Mouse (Mus musculus) thymus, adult 2 months (tissue): Measurements from ENCODE around the gene Gdpd2.

ENCODE experiments used
- CTCF ChIP-seq: fragments of 200-500 bp; IDR thresholded peaks from 2 replicates; pipeline ENCODE4 v1.5.1; 2012; ENCODE audit warnings: mild to moderate bottlenecking, control low read depth, low read length, moderate library complexity, borderline replicate concordance; ENCODE audit not compliant: control insufficient read depth, poor library complexity, insufficient read depth; ENCODE audit errors: extremely low read depth
- POLR2A ChIP-seq: fragments of 200-500 bp; IDR thresholded peaks from 2 replicates; pipeline ENCODE4 v1.6.1; 2012; ENCODE audit warnings: mild to moderate bottlenecking, low read length, control low read depth, moderate library complexity; ENCODE audit not compliant: control insufficient read depth, poor library complexity, insufficient read depth; ENCODE audit errors: extremely low read depth

DNA sequence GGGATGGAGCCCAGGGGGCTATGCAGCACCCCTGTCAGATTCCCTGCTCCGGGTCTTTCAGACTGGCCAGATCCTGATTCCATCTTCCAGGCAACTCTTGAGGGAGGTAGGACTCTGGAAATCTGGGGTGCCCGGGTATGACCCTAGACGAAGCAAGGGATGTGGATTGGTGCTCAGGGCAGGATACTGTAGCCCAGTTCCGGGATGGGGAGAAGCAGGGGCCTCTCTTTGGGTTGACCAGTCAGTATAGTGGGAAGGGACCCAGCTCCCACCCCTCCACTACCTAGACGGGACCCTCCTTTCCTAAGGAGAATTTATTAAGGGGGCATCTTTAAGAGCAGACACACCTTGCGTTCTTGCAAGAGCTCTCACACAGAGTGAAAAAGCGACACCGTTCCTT lies 593 bp downstream of the Gdpd2 start:
- TF ChIP-seq POLR2A (no peak), CTCF (no peak)
